Mouse (Mus musculus): ENCODE results near the gene Rnls. TPM values are rescaled to one million over a fixed set of nuclear protein-coding genes. Genes with fewer than 3 reads are reported as not detected.

Gene Rnls
- 1.5 and 1.7 TPM in 2 replicates for polyA plus RNA-seq (2012; rRNA removed)

DNA sequence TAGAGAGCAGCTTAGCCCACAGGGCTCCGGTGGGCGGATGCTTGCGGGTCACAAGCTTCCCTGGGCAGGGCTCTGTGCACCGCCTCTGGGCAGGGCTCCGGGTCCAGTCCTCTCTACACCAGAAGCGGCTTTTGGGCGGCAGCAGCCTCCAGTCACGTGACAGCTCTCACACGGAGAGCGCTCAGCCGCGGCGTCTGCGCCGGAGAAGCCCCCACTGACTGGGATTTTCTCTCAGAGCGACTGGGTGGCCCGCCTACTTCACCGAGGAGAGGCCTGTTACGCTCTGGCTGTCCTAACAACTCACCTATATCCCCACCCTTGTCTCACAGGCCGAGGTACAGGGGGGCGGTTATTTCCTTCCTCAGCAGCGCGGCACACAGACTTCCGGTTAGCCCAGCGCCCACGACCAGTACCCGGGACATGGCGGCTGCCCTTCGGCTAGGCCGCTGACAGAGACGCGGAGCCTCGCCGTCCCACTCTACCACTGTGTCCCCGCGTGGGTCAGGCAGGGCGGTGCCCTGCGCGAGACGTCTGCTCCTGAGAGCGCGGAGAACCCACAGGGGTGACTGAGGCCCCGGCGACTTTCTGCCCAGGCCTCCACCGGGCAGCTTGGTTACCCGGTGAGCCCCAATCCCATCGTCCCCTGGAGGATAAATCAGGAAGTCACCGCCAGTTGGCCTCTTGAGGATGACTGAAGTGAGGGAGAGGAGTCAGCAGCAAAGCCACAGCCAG is at the start of gene Rnls:
Gene Rnls, minus strand, starts transcription at position 645 of the 732 bp plus-strand sequence.

Other genes with a start within 250 kb of the Rnls start
- not detected in 2 replicates for gene Lipo4, start 125.5 kb upstream of the Rnls start, polyA plus RNA-seq (2012; rRNA removed)
- gene Gm8978, start 233.0 kb upstream of the Rnls start, polyA plus RNA-seq (2012; rRNA removed): not detected in 2 replicates

Measured in central nervous system, embryonic 18 days (tissue).